Mouse (Mus musculus) G1E (cell line): Measurements from ENCODE around the gene Pde2a.

Source experiments
- CTCF ChIP-seq: IDR thresholded peaks from 2 replicates; pipeline ENCODE4 v1.5.1; 2012; ENCODE audit warnings: low read depth, low read length, inconsistent platforms, mixed read lengths
- GATA1 ChIP-seq: IDR thresholded peaks from 2 replicates; pipeline ENCODE4 v1.6.1; 2012; ENCODE audit warnings: borderline replicate concordance, low read length, inconsistent platforms, mixed read lengths
- TAL1 ChIP-seq: conservative IDR thresholded peaks from 2 replicates; pipeline ENCODE4 v1.6.1; 2012; ENCODE audit warnings: low read depth, low read length, inconsistent platforms, mixed read lengths

DNA sequence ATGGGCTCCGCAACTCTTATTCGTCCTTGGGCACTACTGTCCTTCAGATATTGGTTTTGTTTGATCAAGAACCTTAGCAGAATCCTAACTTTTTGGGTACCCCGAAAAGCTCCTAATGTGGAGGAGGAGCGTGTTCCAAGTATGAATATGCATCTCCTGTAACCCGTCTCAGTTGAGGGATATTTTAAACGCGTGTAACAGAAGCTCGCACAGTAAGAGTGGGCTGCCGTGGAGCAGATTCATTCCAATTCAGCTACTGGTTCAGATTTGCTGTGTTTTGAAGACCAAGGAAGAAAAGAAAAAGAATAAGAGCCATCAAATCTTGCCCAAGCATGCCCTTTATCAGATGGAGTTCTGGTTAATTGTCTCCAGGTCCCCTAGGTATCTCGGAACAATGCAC, 120.2 kb downstream of the Pde2a start:
- TF ChIP-seq CTCF (no peak), GATA1 (no peak), TAL1 (no peak)
